Mouse (Mus musculus) liver, embryonic 14.5 days (tissue): ENCODE measurements around the gene Fcnb. TPM values are rescaled to one million over a fixed set of nuclear protein-coding genes. Genes with fewer than 3 reads are reported as not detected.
A peak's percentile ranks its signal among the peaks of the same experiment; 100 is the strongest.

Source experiments
- ATAC-seq: fragments of 200-750 bp; cut with Nextera tagmentation; 2 replicates; pipeline ENCODE4 v1.8.0; 2017; ENCODE audit warnings: moderate number of reproducible peaks, mild to moderate bottlenecking, moderate library complexity; ENCODE audit not compliant: insufficient read depth
- DNase-seq, 3 experiments: peaks; one replicate each; pipeline ENCODE4 v3.0.0-alpha.2; 2012 to 2013; ENCODE audit warnings: low read depth in 3 of 3, low spot score in 3 of 3
- H3K27ac ChIP-seq: fragments of 300-500 bp; sonication (generic); 2 replicates; pipeline ENCODE4 v1.5.1; 2014; ENCODE audit warnings: moderate library complexity, mild to moderate bottlenecking, control low read depth, inconsistent platforms
- H3K27me3 ChIP-seq: fragments of 300-500 bp; sonication (generic); 2 replicates; pipeline ENCODE4 v1.6.1; 2014; ENCODE audit warnings: mild to moderate bottlenecking, low read length, moderate library complexity; ENCODE audit not compliant: control insufficient read depth, insufficient read depth
- H3K36me3 ChIP-seq: fragments of 300-500 bp; sonication (generic); replicated peaks from 2 replicates; pipeline ENCODE4 v1.6.1; 2014; ENCODE audit warnings: low read depth; ENCODE audit not compliant: control insufficient read depth, insufficient read depth
- H3K4me1 ChIP-seq, 2 experiments: fragments of 200-500 bp in 1 of 2; fragments of 300-500 bp in 1 of 2; sonication (generic) in 1 of 2; replicated peaks; 2 replicates each; pipeline ENCODE4 v1.6.1; 2012 to 2014; ENCODE audit warnings: antibody characterized with exemption in 1 of 2, inconsistent platforms in 1 of 2, low read length in 1 of 2; ENCODE audit not compliant: control insufficient read depth in 2 of 2, insufficient read depth in 2 of 2
- H3K4me2 ChIP-seq: fragments of 300-500 bp; sonication (generic); 2 replicates; pipeline ENCODE4 v1.6.1; 2014; ENCODE audit warnings: low read depth, mild to moderate bottlenecking, control low read depth, moderate library complexity
- H3K4me3 ChIP-seq, 2 experiments: fragments of 200-500 bp in 1 of 2; fragments of 300-500 bp in 1 of 2; sonication (generic) in 1 of 2; 2 replicates each; pipeline ENCODE4 v1.5.1; 2012 to 2014; ENCODE audit warnings: low read depth in 2 of 2, low read length in 2 of 2, mild to moderate bottlenecking in 2 of 2, control low read depth in 1 of 2, inconsistent platforms in 1 of 2, moderate library complexity in 1 of 2; ENCODE audit not compliant: insufficient read depth in 1 of 2
- H3K9ac ChIP-seq: fragments of 300-500 bp; sonication (generic); replicated peaks from 2 replicates; pipeline ENCODE4 v1.6.1; 2014; ENCODE audit warnings: mild to moderate bottlenecking, control low read depth, moderate library complexity
- H3K9me3 ChIP-seq: fragments of 300-500 bp; sonication (generic); 2 replicates; pipeline ENCODE4 v1.6.1; 2016; ENCODE audit warnings: low read length, mixed read lengths; ENCODE audit not compliant: control insufficient read depth
- CTCF ChIP-seq: IDR thresholded peaks from 2 replicates; pipeline ENCODE4 v1.5.1; 2016; ENCODE audit warnings: antibody characterized with exemption, low read depth, control low read depth
- EP300 ChIP-seq: IDR thresholded peaks from 2 replicates; pipeline ENCODE4 v1.6.1; 2016; ENCODE audit warnings: antibody characterized with exemption, low read depth
- WGBS: fragments of 180-500 bp; shearing (Covaris S2); extraction: QIAGEN DNeasy Blood & Tissue Kit; methylation state at CpG from one replicate; pipeline ENCODE4 v1.1.7; 2014; ENCODE audit not compliant: insufficient replicate concordance; 5-methylcytosine and 5-hydroxymethylcytosine counted together
- polyA plus RNA-seq, 2 experiments: library from polyadenylated mRNA; depleted of rRNA in 1 of 2; stranded (reverse) in 1 of 2; unstranded in 1 of 2; fragments of >200 nt; fragmentation: Nextera tagmentation in 1 of 2; extraction: Ambion mirVana in 1 of 2; gene quantifications; 2 replicates each; pipeline versions ENCODE4 v1.2.1 to v1.2.3; 2012 to 2014

The Fcnb gene
- polyA plus RNA-seq, 2 experiments: 14.6 to 29.9 TPM

DNA sequence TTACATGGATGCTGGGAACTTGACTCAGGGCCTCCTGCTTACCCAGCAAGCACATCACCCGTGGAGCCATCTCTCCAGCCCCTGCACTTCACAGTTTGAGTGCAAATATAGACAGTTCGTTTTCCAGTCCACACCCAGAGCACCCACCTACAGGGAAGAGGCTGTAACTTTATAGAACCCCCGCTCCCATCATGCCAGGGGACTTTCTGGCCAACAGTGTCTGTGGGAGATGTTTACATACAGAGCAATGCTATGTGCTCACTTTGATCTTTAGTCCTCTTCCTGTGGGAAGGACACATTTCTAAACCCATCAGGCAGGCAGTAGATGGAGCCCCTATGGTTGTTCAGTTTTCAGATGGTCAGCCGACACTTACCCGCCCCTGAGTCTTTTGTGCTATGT, 18.0 kb downstream of the Fcnb start:
- TF ChIP-seq EP300 (no peak), CTCF (no peak)
- Histone ChIP-seq H3K9ac (no peak overlapping the region), H3K36me3 (no peaks in the 10 kb centered on the region), H3K4me2 (no peak overlapping the region), H3K27ac (peak overlapping the region; percentile 98), H3K9me3 (no peaks in the 10 kb centered on the region), H3K4me1 (peaks cover 62 to 70% of the 10 kb centered on the region in 2 experiments), H3K4me3 (no peak overlapping the region), H3K27me3 (no peaks in the 10 kb centered on the region)
- WGBS: 76% methylated on average over 5 of the region's 5 CpGs
- DNase-seq (no peak), ATAC-seq (no peak)

GRCm38 (mm10) chr2:28065081-28065651, 19.5 kb downstream of the Fcnb start:
- WGBS: 66% methylated on average over 5 of the region's 5 CpGs
- peak overlapping the region; percentile 75 for H3K9ac ChIP-seq
- peak overlapping the region; percentile 98 for H3K27ac ChIP-seq
- no peaks in the 10 kb centered on the region for H3K9me3 ChIP-seq
- no peaks in the 10 kb centered on the region for H3K36me3 ChIP-seq
- DNase-seq (peak; percentile 38 to 44 (median 40)), ATAC-seq (peak; percentile 34; the same call in 1 of the 2 replicates)
- TF ChIP-seq CTCF (peak; percentile 37; the same call in 1 of the 2 replicates), EP300 (no peak)
- H3K27me3 ChIP-seq: no peaks in the 10 kb centered on the region
- peak overlapping the region; percentile 60 for H3K4me2 ChIP-seq
- H3K4me3 ChIP-seq: no peak overlapping the region
- H3K4me1 ChIP-seq: peaks cover 62 to 76% of the 10 kb centered on the region in 2 experiments

DNA sequence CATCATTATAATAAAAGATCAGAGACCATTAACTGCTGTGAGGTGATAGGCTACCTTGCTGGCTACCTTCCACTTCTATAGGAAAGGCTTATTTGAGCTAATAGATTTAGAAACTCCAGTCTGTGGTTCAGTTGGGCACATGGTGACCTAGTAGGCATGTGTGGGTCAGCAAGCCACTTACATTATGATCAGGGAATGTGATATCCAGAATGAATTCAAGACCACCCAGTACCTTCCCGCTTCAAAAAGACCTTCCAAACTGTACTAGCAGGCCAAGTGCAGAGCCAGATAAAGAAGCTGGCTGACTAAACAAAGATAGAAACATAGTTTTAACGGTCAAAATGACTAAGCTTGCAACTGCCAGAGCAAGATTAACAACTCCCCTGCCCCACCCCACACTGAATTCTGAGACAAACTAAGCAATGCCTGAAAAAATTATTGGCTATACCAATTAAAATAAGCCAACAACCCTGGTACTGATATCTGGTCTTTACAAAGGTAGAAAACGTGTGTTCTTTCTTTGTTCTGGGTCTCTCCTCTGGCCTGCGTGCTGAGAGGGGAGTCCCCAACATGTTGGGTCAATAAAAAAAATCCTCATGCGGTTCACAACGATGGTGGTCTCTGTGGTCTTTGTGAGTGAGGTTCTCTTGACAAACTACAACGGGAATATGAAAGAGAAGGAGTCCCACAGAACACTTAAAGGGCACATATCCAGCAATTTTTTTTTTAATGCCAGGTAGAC, 20.2 kb downstream of the Fcnb start:
- TF ChIP-seq EP300 (peak; percentile 100), CTCF (no peak)
- H3K9ac ChIP-seq: peak overlapping the region; percentile 75
- H3K27me3 ChIP-seq: no peaks in the 10 kb centered on the region
- no peaks in the 10 kb centered on the region for H3K36me3 ChIP-seq
- peaks cover 66 to 74% of the 10 kb centered on the region in 2 experiments for H3K4me1 ChIP-seq
- no peak overlapping the region for H3K4me3 ChIP-seq
- ATAC-seq (peak; percentile 88), DNase-seq (peak; percentile 81 to 83 (median 83))
- 20% methylated on average over 7 of the region's 7 CpGs for WGBS
- peak overlapping the region; percentile 60 for H3K4me2 ChIP-seq
- no peaks in the 10 kb centered on the region for H3K9me3 ChIP-seq
- peak overlapping the region; percentile 98 for H3K27ac ChIP-seq

DNA sequence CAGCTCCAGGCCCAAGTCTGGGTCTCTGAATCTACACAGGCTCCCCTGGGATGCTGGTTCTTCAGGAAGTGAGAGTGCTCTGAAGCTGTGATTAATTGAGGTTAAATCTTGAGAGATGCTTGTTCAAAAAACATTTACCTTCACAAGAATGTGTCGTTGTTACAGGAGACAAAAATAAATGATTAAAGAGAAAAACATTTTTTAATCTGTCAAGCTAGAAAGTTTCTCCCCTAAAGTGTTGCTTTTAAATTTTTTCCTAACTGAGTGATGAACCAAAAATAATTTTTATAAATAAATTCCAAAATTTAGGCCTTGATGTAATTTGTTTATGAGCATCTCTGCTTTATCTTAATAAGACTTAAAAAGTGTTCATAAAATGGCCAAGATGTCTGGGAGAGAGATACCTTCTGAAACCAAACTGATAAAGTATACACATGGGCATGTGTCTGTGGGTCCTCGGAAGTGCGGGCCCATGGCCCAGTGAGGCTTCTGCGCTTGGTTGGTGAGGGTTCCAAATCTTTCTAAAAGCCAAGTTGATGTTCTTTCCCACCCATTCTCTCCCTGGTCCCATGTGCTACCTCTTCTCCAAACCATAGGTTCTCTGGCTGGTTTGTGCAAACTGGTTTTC, 20.9 kb downstream of the Fcnb start:
- peak overlapping the region; percentile 60 for H3K4me2 ChIP-seq
- peak; percentile 72 for ATAC-seq
- peaks cover 64 to 68% of the 10 kb centered on the region in 2 experiments for H3K4me1 ChIP-seq

GRCm38 (mm10) chr2:28059922-28060321, 24.8 kb downstream of the Fcnb start:
- Histone ChIP-seq H3K4me3 (no peak overlapping the region), H3K27me3 (no peaks in the 10 kb centered on the region), H3K9me3 (no peaks in the 10 kb centered on the region), H3K36me3 (no peaks in the 10 kb centered on the region), H3K4me2 (no peak overlapping the region), H3K27ac (peak overlapping the region; percentile 49), H3K4me1 (peaks cover 25 to 29% of the 10 kb centered on the region in 2 experiments), H3K9ac (no peak overlapping the region)
- WGBS: 46% methylated on average over 1 of the region's 1 CpGs
- TF ChIP-seq EP300 (no peak), CTCF (no peak)
- DNase-seq: no peak
- no peak for ATAC-seq

More for the DNA sequence above, 20.9 kb downstream of the Fcnb start:
- H3K4me3 ChIP-seq: no peak overlapping the region
- no peak for TF ChIP-seq CTCF
- no peaks in the 10 kb centered on the region for H3K36me3 ChIP-seq
- WGBS: 24% methylated on average over 4 of the region's 4 CpGs
- peak overlapping the region; percentile 72 for H3K9ac ChIP-seq
- no peaks in the 10 kb centered on the region for H3K9me3 ChIP-seq
- H3K27ac ChIP-seq: peak overlapping the region; percentile 98
- H3K27me3 ChIP-seq: no peaks in the 10 kb centered on the region
- DNase-seq: peak; percentile 53 to 55 (median 54)
